Mouse (Mus musculus) megakaryocyte-erythroid progenitor cell, adult 5-6 weeks (primary cell): ENCODE data around the gene Rpa2. TPM values are rescaled to one million over a fixed set of nuclear protein-coding genes. Genes with fewer than 3 reads are reported as not detected.
"Not testable (repeated sequence)": the region's sequence is repeated elsewhere in the genome, so short reads cannot be mapped to it uniquely, and the experiment has no call there.

Source experiments
- ATAC-seq: replicated peaks from 2 replicates; pipeline ENCODE4 v1.8.0; 2016; ENCODE audit warnings: mild to moderate bottlenecking, inconsistent platforms; ENCODE audit not compliant: severe bottlenecking, poor library complexity, low FRiP score, low TSS enrichment
- total RNA-seq, 2 experiments: library from RNA; stranded (forward) in 1 of 2; stranded (reverse) in 1 of 2; fragments of 200-1000, 215-1000 nt in 1 of 2; fragments of >200 nt in 1 of 2; fragmentation: Nextera tagmentation in 1 of 2; gene quantifications; 2 replicates each; pipeline ENCODE4 v1.2.3; 2014 to 2017

Gene Rpa2
- total RNA-seq, 2 experiments from 2014 or later, result 55.3 to 128 TPM

GRCm38 (mm10) chr4:132757633-132758351 is 10.3 kb upstream of the Rpa2 start:
- ATAC-seq, result no peak

GRCm38 (mm10) chr4:132760296-132760695 is 7.8 kb upstream of the Rpa2 start:
- ATAC-seq, result no peak

- no peak for ATAC-seq
These were observed 5.5 kb upstream of the Rpa2 start for GRCm38 (mm10) chr4:132762602-132763001.

GRCm38 (mm10) chr4:132763125-132763524 is 5.0 kb upstream of the Rpa2 start:
- not testable (repeated sequence) for ATAC-seq

GRCm38 (mm10) chr4:132771776-132772175 is 3.6 kb downstream of the Rpa2 start:
- no peak for ATAC-seq

- ATAC-seq, result no peak
These were observed 6.8 kb downstream of the Rpa2 start for GRCm38 (mm10) chr4:132774905-132775304.

GRCm38 (mm10) chr4:132776764-132777163 is 8.6 kb downstream of the Rpa2 start:
- peak; percentile 48 for ATAC-seq

- ATAC-seq, result no peak
These were observed 10.6 kb downstream of the Rpa2 start for GRCm38 (mm10) chr4:132778562-132779201.

- ATAC-seq, result no peak
These were observed 12.2 kb downstream of the Rpa2 start for GRCm38 (mm10) chr4:132780288-132780687.

- ATAC-seq, result 0 out of 2 replicates have a peak, but pooled peaks have one; percentile 28
These were observed 15.6 kb downstream of the Rpa2 start for GRCm38 (mm10) chr4:132783732-132784131.

GRCm38 (mm10) chr4:132785228-132785627 is 17.1 kb downstream of the Rpa2 start:
- ATAC-seq, result no peak

GRCm38 (mm10) chr4:132789731-132790130 is 21.6 kb downstream of the Rpa2 start:
- no peak for ATAC-seq

- ATAC-seq, result not testable (repeated sequence)
These were observed 25.3 kb downstream of the Rpa2 start for GRCm38 (mm10) chr4:132793322-132794004.

- ATAC-seq, result no peak
These were observed 25.9 kb downstream of the Rpa2 start for GRCm38 (mm10) chr4:132794028-132794427.

- ATAC-seq, result no peak
These were observed 26.6 kb downstream of the Rpa2 start for GRCm38 (mm10) chr4:132794760-132795159.

- ATAC-seq, result no peak
These were observed 27.0 kb downstream of the Rpa2 start for GRCm38 (mm10) chr4:132795171-132795570.

GRCm38 (mm10) chr4:132796196-132796886 is 28.2 kb downstream of the Rpa2 start, which contains the start of gene Themis2:
Gene Themis2, minus strand, starts transcription at chr4:132796387.
- ATAC-seq, result peak; percentile 82

- ATAC-seq, result no peak
These were observed 29.3 kb downstream of the Rpa2 start for GRCm38 (mm10) chr4:132797461-132797860.

GRCm38 (mm10) chr4:132798028-132798427 is 29.9 kb downstream of the Rpa2 start:
- ATAC-seq, result no peak

GRCm38 (mm10) chr4:132798666-132799065 is 30.5 kb downstream of the Rpa2 start:
- ATAC-seq, result not testable (repeated sequence)
